ENCODE assay signal across 24 mouse cellular contexts in genomic region chr6:34719141-34719680, GRCm38 (mm10).
DNase-seq lines count a peak whose midpoint lies in the region; ATAC-seq and TF ChIP-seq lines count a peak whose summit lies in the region.
"Had no signal": no experiment of that assay in that cellular context is flagged by ENCODE, and none has a peak within 500 bp of the region (broad histone marks: within the 10 kb centered on the region; RNA-seq: fewer than 3 reads in every experiment).

No protein-coding gene starts in this region.

- WGBS in heart, embryonic 14.5 days, result 47% methylated on average over 6 of the region's 6 CpGs
- WGBS in heart, adult 2 months, result 71% methylated on average over 6 of the region's 6 CpGs
- 69% methylated on average over 6 of the region's 6 CpGs for WGBS in neural tube, embryonic 15.5 days

- intact Hi-C loops in gastrocnemius, adult 2 months (cut with DNase I), result no loop called here
- intact Hi-C loops in heart, adult 2 months (cut with DNase I), result no loop called here

- no peak for TF ChIP-seq POLR2A in heart, adult 2 months (IDR thresholded peaks at IDR 0.05; ENCODE audit: insufficient read depth, low read depth, low read length)

- H3K9me3 ChIP-seq in heart, embryonic 14.5 days (ENCODE audit: control insufficient read depth, low read length), result no peaks in the 10 kb centered on the region
- H3K9me3 ChIP-seq in neural tube, embryonic 15.5 days (replicated peaks), result no peaks in the 10 kb centered on the region
- H3K9me3 ChIP-seq: embryonic facial prominence, embryonic 10.5 days; forebrain, embryonic 10.5 days; midbrain, embryonic 12.5 days had no signal

- peaks cover 10% of the 10 kb centered on the region for H3K36me3 ChIP-seq in heart, embryonic 14.5 days (ENCODE audit: control insufficient read depth, insufficient read depth, low read length)
- peaks cover 16% of the 10 kb centered on the region for H3K36me3 ChIP-seq in heart, adult 2 months (ENCODE audit: control insufficient read depth, insufficient read depth, low read length)
- no peaks in the 10 kb centered on the region for H3K36me3 ChIP-seq in neural tube, embryonic 15.5 days
- H3K36me3 ChIP-seq: midbrain, embryonic 12.5 days had no signal

- no peak for ATAC-seq in heart, embryonic 14.5 days (ENCODE audit: insufficient number of reproducible peaks, insufficient read depth, low FRiP score, low read depth)
- no peak for ATAC-seq in neural tube, embryonic 15.5 days (ENCODE audit: low FRiP score)
- ATAC-seq: forebrain, embryonic 16.5 days; hindbrain, postnatal 0 days; intestine, embryonic 16.5 days had no signal

- no peak overlapping the region for H3K9ac ChIP-seq in heart, embryonic 14.5 days (ENCODE audit: low read length)
- H3K9ac ChIP-seq in heart, adult 2 months (ENCODE audit: low read depth, low read length), result no peak overlapping the region
- H3K9ac ChIP-seq in neural tube, embryonic 15.5 days (replicated peaks), result no peak overlapping the region
- H3K9ac ChIP-seq: midbrain, embryonic 12.5 days had no signal

- peaks cover 49 to 79% of the 10 kb centered on the region in 2 experiments for H3K4me1 ChIP-seq in heart, embryonic 14.5 days (ENCODE audit: control insufficient read depth in 2 of 2, insufficient read depth in 2 of 2, low read length in 2 of 2)
- H3K4me1 ChIP-seq in heart, adult 2 months (ENCODE audit: control insufficient read depth, insufficient read depth, low read length), result peaks cover 19% of the 10 kb centered on the region
- H3K4me1 ChIP-seq in neural tube, embryonic 15.5 days, result 0 out of 2 replicates have a peak, but pooled peaks cover 2% of the 10 kb centered on the region

- no peak for DNase-seq in gastrocnemius, adult 2 months
- no peak for DNase-seq in gastrocnemius, postnatal 10 days
- no peak for DNase-seq in heart, adult 2 months
- DNase-seq in ES-CJ7 (ENCODE audit: low read depth, low spot score), result peak; percentile 50
- DNase-seq in heart, postnatal 4 days, result peak; percentile 37
- no peak for DNase-seq in lung, postnatal 25 days (ENCODE audit: low spot score)
- DNase-seq: adrenal gland, postnatal 36 days; cerebellum, adult 9-10 months; gastrocnemius, postnatal 36 days; kidney, adult 9 months; kidney, postnatal 25 days; lung, adult 18-20 months; lung, postnatal 14 days; right cerebral cortex, postnatal 14 days; spleen, adult 18-20 months had no signal

- no peak overlapping the region for H3K4me3 ChIP-seq in gastrocnemius, adult 2 months
- no peak overlapping the region for H3K4me3 ChIP-seq in heart, embryonic 14.5 days (ENCODE audit: control insufficient read depth in 1 of 2, insufficient read depth in 1 of 2, low read depth in 1 of 2, low read length in 2 of 2)
- H3K4me3 ChIP-seq in heart, adult 2 months, result no peak overlapping the region
- H3K4me3 ChIP-seq in neural tube, embryonic 15.5 days (replicated peaks), result no peak overlapping the region
- H3K4me3 ChIP-seq: embryonic facial prominence, embryonic 10.5 days; forebrain, embryonic 10.5 days; layer of hippocampus, adult 2 months; midbrain, embryonic 12.5 days had no signal

- H3K27me3 ChIP-seq in heart, embryonic 14.5 days (ENCODE audit: control insufficient read depth, insufficient read depth, low read length), result no peaks in the 10 kb centered on the region
- H3K27me3 ChIP-seq in heart, adult 2 months (ENCODE audit: control insufficient read depth, insufficient read depth, low read length), result no peaks in the 10 kb centered on the region
- H3K27me3 ChIP-seq in neural tube, embryonic 15.5 days (replicated peaks), result no peaks in the 10 kb centered on the region
- H3K27me3 ChIP-seq: midbrain, embryonic 12.5 days had no signal

- H3K79me2 ChIP-seq in heart, adult 2 months (replicated peaks; ENCODE audit: control insufficient read depth, insufficient read depth, low read length), result no peaks in the 10 kb centered on the region

- TF ChIP-seq EP300 in heart, adult 2 months (IDR thresholded peaks at IDR 0.05; ENCODE audit: insufficient read depth, low read depth, low read length), result no peak

- H3K4me2 ChIP-seq in heart, embryonic 14.5 days (ENCODE audit: low read length), result peak overlapping the region; percentile 2; the same call in 1 of the 2 replicates
- no peak overlapping the region for H3K4me2 ChIP-seq in neural tube, embryonic 15.5 days
- H3K4me2 ChIP-seq: midbrain, embryonic 12.5 days had no signal

- peak overlapping the region; percentile 35 for H3K27ac ChIP-seq in gastrocnemius, adult 2 months
- H3K27ac ChIP-seq in heart, embryonic 14.5 days (replicated peaks in 1 of 2; ENCODE audit: control insufficient read depth in 1 of 2, insufficient read depth in 1 of 2, low read depth in 2 of 2, low read length in 2 of 2), result peak overlapping the region; percentile 37 to 64
- no peak overlapping the region for H3K27ac ChIP-seq in heart, adult 2 months
- no peak overlapping the region for H3K27ac ChIP-seq in neural tube, embryonic 15.5 days (replicated peaks)
- H3K27ac ChIP-seq: embryonic facial prominence, embryonic 10.5 days; forebrain, embryonic 10.5 days; hindbrain, postnatal 0 days; layer of hippocampus, adult 2 months; midbrain, embryonic 12.5 days had no signal

- TF ChIP-seq CTCF in gastrocnemius, adult 2 months (IDR thresholded peaks at IDR 0.05), result no peak
- TF ChIP-seq CTCF in heart, adult 2 months (IDR thresholded peaks at IDR 0.05), result no peak

Comparison
In these comparisons a context has a peak if more than half of its experiments do, and no peak if none do; other contexts are left out.
1. DNase-seq: peak in ES-CJ7 (single experiment) and heart, postnatal 4 days (single experiment); none in gastrocnemius, adult 2 months (single experiment), gastrocnemius, postnatal 10 days (single experiment), heart, adult 2 months (0 of 2) and lung, postnatal 25 days (single experiment).
2. H3K27ac ChIP-seq: peak in gastrocnemius, adult 2 months (single experiment) and heart, embryonic 14.5 days (2 of 2); none in heart, adult 2 months (single experiment) and neural tube, embryonic 15.5 days (single experiment).